Mouse (Mus musculus) WW6 (cell line): Measurements from ENCODE around the gene Sh3bgrl3.

Experiments
- DNase-seq: peaks from one replicate; pipeline ENCODE4 v3.0.0-alpha.2; 2013; ENCODE audit warnings: low read depth, low spot score

Sh3bgrl3 gene

GRCm38 (mm10) chr4:134112403-134112802 is 16.2 kb downstream of the Sh3bgrl3 start:
- no peak for DNase-seq

GRCm38 (mm10) chr4:134110653-134111052 is 17.9 kb downstream of the Sh3bgrl3 start:
- no peak for DNase-seq

GRCm38 (mm10) chr4:134108196-134108595 is 20.4 kb downstream of the Sh3bgrl3 start:
- no peak for DNase-seq

- DNase-seq, result no peak
Measured at GRCm38 (mm10) chr4:134107730-134108129, 20.9 kb downstream of the Sh3bgrl3 start.

GRCm38 (mm10) chr4:134106105-134106504 is 22.5 kb downstream of the Sh3bgrl3 start:
- DNase-seq, result no peak

- DNase-seq, result no peak
Measured at GRCm38 (mm10) chr4:134102742-134103119, 25.9 kb downstream of the Sh3bgrl3 start.

GRCm38 (mm10) chr4:134101979-134102741 is 26.4 kb downstream of the Sh3bgrl3 start, which contains the start of gene Ubxn11:
Ubxn11 (plus strand) TSS chr4:134102570.
- peak; percentile 84 for DNase-seq

GRCm38 (mm10) chr4:134100245-134100644 is 28.3 kb downstream of the Sh3bgrl3 start:
- DNase-seq, result no peak

- DNase-seq, result no peak
Measured at GRCm38 (mm10) chr4:134098628-134099027, 30.0 kb downstream of the Sh3bgrl3 start.

- DNase-seq, result no peak
Measured at GRCm38 (mm10) chr4:134097015-134097608, 31.5 kb downstream of the Sh3bgrl3 start.

- no peak for DNase-seq
Measured at GRCm38 (mm10) chr4:134096120-134096519, 32.5 kb downstream of the Sh3bgrl3 start.

- no peak for DNase-seq
Measured at GRCm38 (mm10) chr4:134094923-134095547, 33.6 kb downstream of the Sh3bgrl3 start, which contains the start of gene Cd52. Cd52 (minus strand) TSS chr4:134095082.

- DNase-seq, result no peak
Measured at GRCm38 (mm10) chr4:134094004-134094564, 34.5 kb downstream of the Sh3bgrl3 start.

GRCm38 (mm10) chr4:134092382-134093288 is 36.0 kb downstream of the Sh3bgrl3 start:
- no peak for DNase-seq

- no peak for DNase-seq
Measured at GRCm38 (mm10) chr4:134091225-134091529, 37.4 kb downstream of the Sh3bgrl3 start.

GRCm38 (mm10) chr4:134090521-134091224 is 37.9 kb downstream of the Sh3bgrl3 start:
- no peak for DNase-seq

GRCm38 (mm10) chr4:134089029-134089428 is 39.6 kb downstream of the Sh3bgrl3 start:
- no peak for DNase-seq

- DNase-seq, result no peak
Measured at GRCm38 (mm10) chr4:134087412-134087811, 41.2 kb downstream of the Sh3bgrl3 start.

- no peak for DNase-seq
Measured at GRCm38 (mm10) chr4:134084999-134085398, 43.6 kb downstream of the Sh3bgrl3 start.

- no peak for DNase-seq
Measured at GRCm38 (mm10) chr4:134082460-134082859, 46.1 kb downstream of the Sh3bgrl3 start.
